Mouse (Mus musculus): ENCODE data around the gene Cyp4v3.

The Cyp4v3 gene

GRCm38 (mm10) chr8:45320930-45321329, 12.1 kb downstream of the Cyp4v3 start:
- DNase-seq (ENCODE audit: low spot score in 2 of 2): no peak

GRCm38 (mm10) chr8:45310967-45311366, 22.0 kb downstream of the Cyp4v3 start:
- DNase-seq (ENCODE audit: low spot score in 2 of 2): no peak

GRCm38 (mm10) chr8:45308366-45308765, 24.6 kb downstream of the Cyp4v3 start, which contains the start of gene Gm45753:
TSS of gene Gm45753 (minus strand) at chr8:45308466.
- DNase-seq (ENCODE audit: low spot score in 2 of 2): no peak

GRCm38 (mm10) chr8:45305479-45305878, 27.5 kb downstream of the Cyp4v3 start:
- DNase-seq (ENCODE audit: low spot score in 2 of 2): no peak

GRCm38 (mm10) chr8:45304354-45304753, 28.7 kb downstream of the Cyp4v3 start:
- no peak for DNase-seq (ENCODE audit: low spot score in 2 of 2)

- DNase-seq (ENCODE audit: low spot score in 2 of 2): no peak
Measured at GRCm38 (mm10) chr8:45302390-45302789, 30.6 kb downstream of the Cyp4v3 start.

GRCm38 (mm10) chr8:45295276-45295675, 37.7 kb downstream of the Cyp4v3 start:
- DNase-seq (ENCODE audit: low spot score in 2 of 2): no peak

- no peak for DNase-seq (ENCODE audit: low spot score in 2 of 2)
Measured at GRCm38 (mm10) chr8:45294687-45295086, 38.3 kb downstream of the Cyp4v3 start, which contains the start of gene Klkb1. TSS of gene Klkb1 (minus strand) at chr8:45294859.

GRCm38 (mm10) chr8:45291790-45292189, 41.2 kb downstream of the Cyp4v3 start:
- peak in 1 of 2 experiments; percentile 3 for DNase-seq (ENCODE audit: low spot score in 2 of 2)

- no peak for DNase-seq (ENCODE audit: low spot score in 2 of 2)
Measured at GRCm38 (mm10) chr8:45281630-45282029, 51.4 kb downstream of the Cyp4v3 start.

GRCm38 (mm10) chr8:45277453-45277852, 55.6 kb downstream of the Cyp4v3 start:
- DNase-seq (ENCODE audit: low spot score in 2 of 2): no peak

- DNase-seq (ENCODE audit: low spot score in 2 of 2): no peak
Measured at GRCm38 (mm10) chr8:45274317-45274716, 58.7 kb downstream of the Cyp4v3 start.

- no peak for DNase-seq (ENCODE audit: low spot score in 2 of 2)
Measured at GRCm38 (mm10) chr8:45269056-45269455, 64.0 kb downstream of the Cyp4v3 start.

GRCm38 (mm10) chr8:45268485-45268884, 64.5 kb downstream of the Cyp4v3 start:
- no peak for DNase-seq (ENCODE audit: low spot score in 2 of 2)

GRCm38 (mm10) chr8:45267611-45268391, 65.2 kb downstream of the Cyp4v3 start:
- no peak for DNase-seq (ENCODE audit: low spot score in 2 of 2)

- no peak for DNase-seq (ENCODE audit: low spot score in 2 of 2)
Measured at GRCm38 (mm10) chr8:45266993-45267392, 66.0 kb downstream of the Cyp4v3 start.

GRCm38 (mm10) chr8:45264918-45265317, 68.1 kb downstream of the Cyp4v3 start:
- no peak for DNase-seq (ENCODE audit: low spot score in 2 of 2)

GRCm38 (mm10) chr8:45262851-45263250, 70.2 kb downstream of the Cyp4v3 start:
- no peak for DNase-seq (ENCODE audit: low spot score in 2 of 2)

GRCm38 (mm10) chr8:45261920-45262319, 71.1 kb downstream of the Cyp4v3 start, which contains the start of gene F11:
TSS of gene F11 (minus strand) at chr8:45262031.
- DNase-seq (ENCODE audit: low spot score in 2 of 2): no peak

- no peak for DNase-seq (ENCODE audit: low spot score in 2 of 2)
Measured at GRCm38 (mm10) chr8:45258421-45258820, 74.6 kb downstream of the Cyp4v3 start.

- no peak for DNase-seq (ENCODE audit: low spot score in 2 of 2)
Measured at GRCm38 (mm10) chr8:45255040-45255439, 78.0 kb downstream of the Cyp4v3 start.
